Comparison of ENCODE assay signal across 21 mouse cellular contexts in genomic region chr4:126706630-126707438, GRCm38 (mm10). TPM values are rescaled to one million over a fixed set of nuclear protein-coding genes. Genes with fewer than 3 reads are reported as not detected.
DNase-seq lines count a peak whose midpoint lies in the region; ATAC-seq and TF ChIP-seq lines count a peak whose summit lies in the region.
"Had no signal": no experiment of that assay in that cellular context is flagged by ENCODE, and none has a peak within 500 bp of the region (broad histone marks: within the 10 kb centered on the region; RNA-seq: fewer than 3 reads in every experiment).

No protein-coding gene starts in this region.

- no peak overlapping the region for H3K4me2 ChIP-seq in limb, embryonic 13.5 days (replicated peaks)
- no peak overlapping the region for H3K4me2 ChIP-seq in embryonic facial prominence, embryonic 14.5 days (ENCODE audit: low read depth, low read length)
- H3K4me2 ChIP-seq in limb, embryonic 14.5 days (replicated peaks; ENCODE audit: low read depth, low read length, severe bottlenecking), result no peak overlapping the region
- peak overlapping the region; percentile 26; the same call in 1 of the 2 replicates for H3K4me2 ChIP-seq in neural tube, embryonic 12.5 days (replicated peaks)
- H3K4me2 ChIP-seq in liver, embryonic 11.5 days, result no peak overlapping the region
- H3K4me2 ChIP-seq: heart, embryonic 11.5 days; limb, embryonic 12.5 days; lung, embryonic 15.5 days had no signal

- 56% methylated on average over 12 of the region's 12 CpGs for WGBS in limb, embryonic 13.5 days
- WGBS in limb, embryonic 10.5 days, result 67% methylated on average over 12 of the region's 12 CpGs
- 43% methylated on average over 12 of the region's 12 CpGs for WGBS in embryonic facial prominence, embryonic 14.5 days
- 58% methylated on average over 12 of the region's 12 CpGs for WGBS in limb, embryonic 14.5 days
- 30% methylated on average over 12 of the region's 12 CpGs for WGBS in neural tube, embryonic 12.5 days
- 81% methylated on average over 12 of the region's 12 CpGs for WGBS in liver, embryonic 11.5 days

- H3K4me3 ChIP-seq in limb, embryonic 13.5 days, result no peak overlapping the region
- no peak overlapping the region for H3K4me3 ChIP-seq in limb, embryonic 10.5 days
- no peak overlapping the region for H3K4me3 ChIP-seq in embryonic facial prominence, embryonic 14.5 days (ENCODE audit: low read depth, low read length)
- H3K4me3 ChIP-seq in limb, embryonic 14.5 days (replicated peaks; ENCODE audit: low read length), result no peak overlapping the region
- no peak overlapping the region for H3K4me3 ChIP-seq in neural tube, embryonic 12.5 days
- no peak overlapping the region for H3K4me3 ChIP-seq in layer of hippocampus, adult 2 months
- H3K4me3 ChIP-seq in liver, embryonic 11.5 days (ENCODE audit: low read depth, low read length), result no peak overlapping the region
- H3K4me3 ChIP-seq: limb, embryonic 12.5 days; lung, embryonic 15.5 days; megakaryocyte, embryonic 14.5 days had no signal

- ATAC-seq in limb, embryonic 13.5 days (ENCODE audit: low FRiP score, low read depth), result peak; percentile 66
- ATAC-seq in embryonic facial prominence, embryonic 14.5 days (ENCODE audit: low read depth), result peak; percentile 81
- ATAC-seq in limb, embryonic 14.5 days (ENCODE audit: low FRiP score, low read depth), result peak; percentile 80; the same call in 1 of the 2 replicates
- ATAC-seq in neural tube, embryonic 12.5 days (ENCODE audit: low FRiP score, low read depth), result peak; percentile 95
- ATAC-seq in liver, embryonic 11.5 days (replicated peaks; ENCODE audit: low FRiP score), result no peak

- no peak overlapping the region for H3K9ac ChIP-seq in limb, embryonic 13.5 days
- no peak overlapping the region for H3K9ac ChIP-seq in embryonic facial prominence, embryonic 14.5 days (ENCODE audit: low read depth, low read length)
- H3K9ac ChIP-seq in limb, embryonic 14.5 days (ENCODE audit: low read depth, low read length, severe bottlenecking), result no peak overlapping the region
- H3K9ac ChIP-seq in neural tube, embryonic 12.5 days, result no peak overlapping the region
- H3K9ac ChIP-seq in liver, embryonic 11.5 days (ENCODE audit: low read depth, low read length), result no peak overlapping the region
- H3K9ac ChIP-seq: limb, embryonic 12.5 days; lung, embryonic 15.5 days had no signal

- H3K27ac ChIP-seq in limb, embryonic 13.5 days, result no peak overlapping the region
- H3K27ac ChIP-seq in limb, embryonic 10.5 days, result no peak overlapping the region
- no peak overlapping the region for H3K27ac ChIP-seq in embryonic facial prominence, embryonic 14.5 days (replicated peaks; ENCODE audit: low read depth, low read length)
- H3K27ac ChIP-seq in limb, embryonic 14.5 days (replicated peaks; ENCODE audit: low read depth, low read length), result no peak overlapping the region
- H3K27ac ChIP-seq in neural tube, embryonic 12.5 days, result no peak overlapping the region; the same call in 1 of the 2 replicates
- H3K27ac ChIP-seq in layer of hippocampus, adult 2 months, result no peak overlapping the region
- no peak overlapping the region for H3K27ac ChIP-seq in liver, embryonic 11.5 days (ENCODE audit: low read depth, low read length)
- H3K27ac ChIP-seq: limb, embryonic 12.5 days; lung, embryonic 15.5 days had no signal

- H3K4me1 ChIP-seq in limb, embryonic 13.5 days, result no peaks in the 10 kb centered on the region
- no peaks in the 10 kb centered on the region for H3K4me1 ChIP-seq in limb, embryonic 10.5 days
- H3K4me1 ChIP-seq in embryonic facial prominence, embryonic 14.5 days (ENCODE audit: control insufficient read depth, insufficient read depth, low read length), result 0 out of 2 replicates have a peak, but pooled peaks cover 4% of the 10 kb centered on the region
- no peaks in the 10 kb centered on the region for H3K4me1 ChIP-seq in limb, embryonic 14.5 days (ENCODE audit: control insufficient read depth, insufficient read depth, low read length)
- peaks cover 22% of the 10 kb centered on the region; the same call in 1 of the 2 replicates for H3K4me1 ChIP-seq in neural tube, embryonic 12.5 days
- H3K4me1 ChIP-seq in liver, embryonic 11.5 days (replicated peaks; ENCODE audit: control insufficient read depth, insufficient read depth, low read length), result no peaks in the 10 kb centered on the region
- H3K4me1 ChIP-seq: limb, embryonic 12.5 days; lung, embryonic 15.5 days; megakaryocyte, embryonic 14.5 days had no signal

- TF ChIP-seq POLR2A in limb, embryonic 14.5 days (IDR thresholded peaks at IDR 0.05; ENCODE audit: borderline replicate concordance, extremely low read depth, insufficient read depth, insufficient read length), result no peak

- no peak for TF ChIP-seq CTCF in layer of hippocampus, adult 2 months (conservative IDR thresholded peaks at IDR 0.05)

- DNase-seq in limb, embryonic 10.5 days (ENCODE audit: low spot score), result no peak
- DNase-seq in embryonic facial prominence, embryonic 14.5 days (ENCODE audit: low spot score), result peak; percentile 77
- DNase-seq in limb, embryonic 14.5 days (ENCODE audit: low spot score), result peak; percentile 28
- no peak for DNase-seq in layer of hippocampus, adult 2 months (ENCODE audit: low spot score in 2 of 2)
- DNase-seq in liver, embryonic 11.5 days (ENCODE audit: low spot score), result no peak
- DNase-seq in adrenal gland, adult 2 months, result no peak
- DNase-seq: cerebellum, adult 8-10 months; kidney, adult 8-10 months; right cerebral cortex, postnatal 4 days had no signal

- H3K36me3 ChIP-seq in limb, embryonic 13.5 days, result peaks cover 79% of the 10 kb centered on the region
- peaks cover 94% of the 10 kb centered on the region for H3K36me3 ChIP-seq in limb, embryonic 10.5 days
- H3K36me3 ChIP-seq in embryonic facial prominence, embryonic 14.5 days (ENCODE audit: control insufficient read depth, insufficient read depth, low read length), result peaks cover 75% of the 10 kb centered on the region
- peaks cover 80% of the 10 kb centered on the region for H3K36me3 ChIP-seq in limb, embryonic 14.5 days (ENCODE audit: control insufficient read depth, insufficient read depth, low read length)
- H3K36me3 ChIP-seq in neural tube, embryonic 12.5 days, result peaks cover 57% of the 10 kb centered on the region
- H3K36me3 ChIP-seq in liver, embryonic 11.5 days (ENCODE audit: control insufficient read depth, insufficient read depth, low read length), result peaks cover 24% of the 10 kb centered on the region

- H3K9me3 ChIP-seq in limb, embryonic 13.5 days, result no peaks in the 10 kb centered on the region
- H3K9me3 ChIP-seq in limb, embryonic 10.5 days (replicated peaks), result no peaks in the 10 kb centered on the region
- no peaks in the 10 kb centered on the region for H3K9me3 ChIP-seq in embryonic facial prominence, embryonic 14.5 days (ENCODE audit: control insufficient read depth, low read length)
- no peaks in the 10 kb centered on the region for H3K9me3 ChIP-seq in limb, embryonic 14.5 days (ENCODE audit: control insufficient read depth, low read length)
- no peaks in the 10 kb centered on the region for H3K9me3 ChIP-seq in neural tube, embryonic 12.5 days
- H3K9me3 ChIP-seq in liver, embryonic 11.5 days (ENCODE audit: control insufficient read depth, low read length), result no peaks in the 10 kb centered on the region
- H3K9me3 ChIP-seq: G1E; limb, embryonic 12.5 days; lung, embryonic 15.5 days; megakaryocyte, embryonic 14.5 days had no signal

- H3K27me3 ChIP-seq in limb, embryonic 13.5 days, result no peaks in the 10 kb centered on the region
- H3K27me3 ChIP-seq in limb, embryonic 10.5 days (ENCODE audit: low read depth, poor library complexity, severe bottlenecking), result no peaks in the 10 kb centered on the region
- H3K27me3 ChIP-seq in embryonic facial prominence, embryonic 14.5 days (replicated peaks; ENCODE audit: control insufficient read depth, insufficient read depth, low read length), result no peaks in the 10 kb centered on the region
- no peaks in the 10 kb centered on the region for H3K27me3 ChIP-seq in limb, embryonic 14.5 days (ENCODE audit: control insufficient read depth, insufficient read depth, low read length)
- H3K27me3 ChIP-seq in neural tube, embryonic 12.5 days (replicated peaks), result no peaks in the 10 kb centered on the region
- H3K27me3 ChIP-seq in liver, embryonic 11.5 days (replicated peaks; ENCODE audit: control insufficient read depth, insufficient read depth, low read length), result no peaks in the 10 kb centered on the region
- H3K27me3 ChIP-seq: limb, embryonic 12.5 days; lung, embryonic 15.5 days; megakaryocyte, embryonic 14.5 days had no signal

RNA-seq across cellular contexts. Expression of gene Tfap2e, which starts 29.2 kb away (rescaled TPM):
- 0.06 TPM in 1 of 2 replicates, not detected in the other for polyA plus RNA-seq in limb, embryonic 13.5 days (2015; fragmentation: Nextera tagmentation; extraction: Ambion mirVana)
- polyA plus RNA-seq in limb, embryonic 10.5 days (2016; fragmentation: Nextera tagmentation; extraction: Ambion mirVana), result not detected in 2 replicates
- 0.22 and 0.78 TPM in 2 replicates for polyA plus RNA-seq in embryonic facial prominence, embryonic 14.5 days (2014; fragmentation: Nextera tagmentation; extraction: Ambion mirVana)
- 0.48 and 0.53 TPM in 2 replicates for polyA plus RNA-seq in limb, embryonic 14.5 days (2012; rRNA removed)
- 0.34 and 0.46 TPM in 2 replicates for polyA plus RNA-seq in limb, embryonic 14.5 days (2014; fragmentation: Nextera tagmentation; extraction: Ambion mirVana)
- polyA plus RNA-seq in neural tube, embryonic 12.5 days (2016; fragmentation: Nextera tagmentation; extraction: Ambion mirVana), result 0.33 and 0.38 TPM in 2 replicates
- total RNA-seq in layer of hippocampus, adult 2 months (2021), result under 1 TPM in 1 of 2 experiments, not detected in 1; 0.18 TPM
- not detected in 2 replicates for polyA plus RNA-seq in liver, embryonic 11.5 days (2014; fragmentation: Nextera tagmentation; extraction: Ambion mirVana)
- not detected for total RNA-seq in adrenal gland, adult 2 months (2021)
- not detected in 2 replicates for polyA plus RNA-seq in adrenal gland, adult 2 months (2012; rRNA removed)
- total RNA-seq: adrenal gland, postnatal 4 days; hematopoietic stem cell, adult 5-6 weeks; layer of hippocampus, postnatal 10 days had no signal
- polyA plus RNA-seq: C2C12; G1E; heart, embryonic 11.5 days; limb, embryonic 12.5 days; stomach, embryonic 14.5 days had no signal

RNA-seq across cellular contexts. Expression of gene Psmb2, which starts 29.4 kb away (rescaled TPM):
- 501 and 520 TPM in 2 replicates for polyA plus RNA-seq in limb, embryonic 13.5 days (2015; fragmentation: Nextera tagmentation; extraction: Ambion mirVana)
- polyA plus RNA-seq in limb, embryonic 10.5 days (2016; fragmentation: Nextera tagmentation; extraction: Ambion mirVana), result 593 TPM in 2 replicates
- 465 and 479 TPM in 2 replicates for polyA plus RNA-seq in embryonic facial prominence, embryonic 14.5 days (2014; fragmentation: Nextera tagmentation; extraction: Ambion mirVana)
- 235 and 263 TPM in 2 replicates for polyA plus RNA-seq in limb, embryonic 14.5 days (2012; rRNA removed)
- 471 and 500 TPM in 2 replicates for polyA plus RNA-seq in limb, embryonic 14.5 days (2014; fragmentation: Nextera tagmentation; extraction: Ambion mirVana)
- 448 and 479 TPM in 2 replicates for polyA plus RNA-seq in neural tube, embryonic 12.5 days (2016; fragmentation: Nextera tagmentation; extraction: Ambion mirVana)
- 100 to 1,000 TPM; 111 to 115 TPM for total RNA-seq in layer of hippocampus, adult 2 months (2021)
- polyA plus RNA-seq in liver, embryonic 11.5 days (2014; fragmentation: Nextera tagmentation; extraction: Ambion mirVana), result 535 and 555 TPM in 2 replicates
- total RNA-seq in adrenal gland, adult 2 months (2021), result 100 to 1,000 TPM; 159 to 189 TPM
- polyA plus RNA-seq in adrenal gland, adult 2 months (2012; rRNA removed), result 133 and 175 TPM in 2 replicates

RNA-seq across cellular contexts. Expression of gene Ncdn, which starts 46.4 kb away (rescaled TPM):
- polyA plus RNA-seq in limb, embryonic 13.5 days (2015; fragmentation: Nextera tagmentation; extraction: Ambion mirVana), result 31.8 and 34.6 TPM in 2 replicates
- polyA plus RNA-seq in limb, embryonic 10.5 days (2016; fragmentation: Nextera tagmentation; extraction: Ambion mirVana), result 37.7 and 41.3 TPM in 2 replicates
- 28.4 and 31.1 TPM in 2 replicates for polyA plus RNA-seq in embryonic facial prominence, embryonic 14.5 days (2014; fragmentation: Nextera tagmentation; extraction: Ambion mirVana)
- 39.0 and 51.9 TPM in 2 replicates for polyA plus RNA-seq in limb, embryonic 14.5 days (2012; rRNA removed)
- polyA plus RNA-seq in limb, embryonic 14.5 days (2014; fragmentation: Nextera tagmentation; extraction: Ambion mirVana), result 29.1 and 29.8 TPM in 2 replicates
- polyA plus RNA-seq in neural tube, embryonic 12.5 days (2016; fragmentation: Nextera tagmentation; extraction: Ambion mirVana), result 60.5 and 64.8 TPM in 2 replicates
- 1,000 to 10,000 TPM; 1,998 to 2,007 TPM for total RNA-seq in layer of hippocampus, adult 2 months (2021)
- polyA plus RNA-seq in liver, embryonic 11.5 days (2014; fragmentation: Nextera tagmentation; extraction: Ambion mirVana), result 25.0 and 27.2 TPM in 2 replicates
- 10 to 100 TPM; 32.4 to 36.4 TPM for total RNA-seq in adrenal gland, adult 2 months (2021)
- 66.6 and 82.2 TPM in 2 replicates for polyA plus RNA-seq in adrenal gland, adult 2 months (2012; rRNA removed)

RNA-seq across cellular contexts. Expression of gene AU040320, which starts 46.5 kb away (rescaled TPM):
- polyA plus RNA-seq in limb, embryonic 13.5 days (2015; fragmentation: Nextera tagmentation; extraction: Ambion mirVana), result 16.9 and 17.6 TPM in 2 replicates
- 18.7 and 19.8 TPM in 2 replicates for polyA plus RNA-seq in limb, embryonic 10.5 days (2016; fragmentation: Nextera tagmentation; extraction: Ambion mirVana)
- 18.8 and 20.8 TPM in 2 replicates for polyA plus RNA-seq in embryonic facial prominence, embryonic 14.5 days (2014; fragmentation: Nextera tagmentation; extraction: Ambion mirVana)
- polyA plus RNA-seq in limb, embryonic 14.5 days (2012; rRNA removed), result 27.7 and 31.8 TPM in 2 replicates
- polyA plus RNA-seq in limb, embryonic 14.5 days (2014; fragmentation: Nextera tagmentation; extraction: Ambion mirVana), result 21.1 and 22.9 TPM in 2 replicates
- polyA plus RNA-seq in neural tube, embryonic 12.5 days (2016; fragmentation: Nextera tagmentation; extraction: Ambion mirVana), result 37.0 and 39.6 TPM in 2 replicates
- 10 to 100 TPM; 68.7 to 72.4 TPM for total RNA-seq in layer of hippocampus, adult 2 months (2021)
- polyA plus RNA-seq in liver, embryonic 11.5 days (2014; fragmentation: Nextera tagmentation; extraction: Ambion mirVana), result 18.7 and 19.3 TPM in 2 replicates
- 10 to 100 TPM; 36.6 to 40.7 TPM for total RNA-seq in adrenal gland, adult 2 months (2021)
- 29.0 and 35.2 TPM in 2 replicates for polyA plus RNA-seq in adrenal gland, adult 2 months (2012; rRNA removed)

Comparison
In these comparisons a context has a peak if more than half of its experiments do, and no peak if none do; other contexts are left out.
1. DNase-seq: peak in embryonic facial prominence, embryonic 14.5 days (single experiment) and limb, embryonic 14.5 days (single experiment); none in limb, embryonic 10.5 days (single experiment), layer of hippocampus, adult 2 months (0 of 2), liver, embryonic 11.5 days (single experiment) and adrenal gland, adult 2 months (single experiment).